Mouse (Mus musculus): ENCODE data around the gene Amotl1. TPM values are rescaled to one million over a fixed set of nuclear protein-coding genes. Genes with fewer than 3 reads are reported as not detected.

The Amotl1 gene
- polyA plus RNA-seq, 1 experiment from 2014 or later, result 14.1 TPM

GRCm38 (mm10) chr9:14560545-14560944, 84.3 kb downstream of the Amotl1 start:
- no peak for ATAC-seq (ENCODE audit: low FRiP score)
- H3K4me2 ChIP-seq, result no peak overlapping the region
- peaks cover 73% of the 10 kb centered on the region for H3K36me3 ChIP-seq (replicated peaks)
- H3K4me1 ChIP-seq, result no peaks in the 10 kb centered on the region
- no peaks in the 10 kb centered on the region for H3K27me3 ChIP-seq
- no peaks in the 10 kb centered on the region for H3K9me3 ChIP-seq
- 50% methylated on average over 4 of the region's 4 CpGs for WGBS
- H3K9ac ChIP-seq, result no peak overlapping the region
- no peak overlapping the region for H3K4me3 ChIP-seq (replicated peaks)
- H3K27ac ChIP-seq, result no peak overlapping the region

DNA sequence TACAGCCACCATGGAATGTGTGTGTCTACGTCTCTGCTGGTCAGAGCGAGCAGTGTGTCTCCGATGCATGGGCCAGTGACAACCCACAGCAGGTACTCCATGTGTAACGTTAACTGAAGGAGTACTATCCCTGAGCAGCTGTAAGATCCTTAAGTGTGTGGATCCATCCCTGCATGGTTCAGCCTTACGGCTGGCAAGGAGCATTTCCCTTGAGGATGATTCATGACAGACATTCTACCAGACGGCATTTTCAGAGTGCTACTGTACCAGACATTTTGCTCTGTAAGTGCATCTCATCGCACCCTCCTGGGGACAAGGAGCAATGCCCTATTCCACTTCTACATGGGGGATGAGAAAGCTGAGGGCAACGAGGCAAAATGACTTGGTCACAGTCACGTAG, 84.9 kb downstream of the Amotl1 start:
- H3K27me3 ChIP-seq, result no peaks in the 10 kb centered on the region
- H3K36me3 ChIP-seq (replicated peaks), result peaks cover 78% of the 10 kb centered on the region

GRCm38 (mm10) chr9:14559430-14559829, 85.4 kb downstream of the Amotl1 start:
- no peaks in the 10 kb centered on the region for H3K9me3 ChIP-seq
- no peak overlapping the region for H3K9ac ChIP-seq
- no peaks in the 10 kb centered on the region for H3K27me3 ChIP-seq
- H3K27ac ChIP-seq, result no peak overlapping the region
- 89% methylated on average over 10 of the region's 10 CpGs for WGBS
- no peak for ATAC-seq (ENCODE audit: low FRiP score)
- no peaks in the 10 kb centered on the region for H3K4me1 ChIP-seq
- H3K4me3 ChIP-seq (replicated peaks), result no peak overlapping the region
- H3K4me2 ChIP-seq, result no peak overlapping the region
- H3K36me3 ChIP-seq (replicated peaks), result peaks cover 83% of the 10 kb centered on the region

More for the DNA sequence above, 84.9 kb downstream of the Amotl1 start:
- Histone ChIP-seq H3K4me3 (replicated peaks) (no peak overlapping the region), H3K27ac (no peak overlapping the region), H3K9ac (no peak overlapping the region), H3K4me2 (no peak overlapping the region), H3K4me1 (no peaks in the 10 kb centered on the region), H3K9me3 (no peaks in the 10 kb centered on the region)
- 90% methylated on average over 9 of the region's 9 CpGs for WGBS
- ATAC-seq (ENCODE audit: low FRiP score), result no peak

DNA sequence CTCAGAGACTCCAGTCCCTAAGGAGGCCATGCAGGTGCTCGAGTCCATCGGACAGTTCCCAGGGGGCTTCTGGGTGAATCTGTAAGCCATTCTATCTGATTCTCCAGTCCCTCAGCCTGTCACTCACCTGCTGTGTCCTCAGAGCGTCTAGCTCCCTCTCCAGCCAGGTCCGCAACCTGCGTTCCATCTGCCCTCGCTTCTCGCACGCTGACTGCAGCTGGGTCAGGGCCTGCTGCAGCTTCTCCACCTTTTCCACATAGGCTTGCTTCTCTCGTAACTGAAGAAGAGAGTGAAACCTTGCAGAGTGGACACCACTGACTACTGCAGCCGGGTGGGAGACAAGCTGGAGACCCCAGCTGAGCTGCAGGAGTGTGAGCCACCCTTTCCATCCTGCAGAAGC, 86.5 kb downstream of the Amotl1 start:
- ATAC-seq (ENCODE audit: low FRiP score), result no peak
- no peak overlapping the region for H3K9ac ChIP-seq
- H3K4me2 ChIP-seq, result no peak overlapping the region
- WGBS, result 92% methylated on average over 10 of the region's 10 CpGs
- no peak overlapping the region for H3K4me3 ChIP-seq (replicated peaks)
- H3K9me3 ChIP-seq, result no peaks in the 10 kb centered on the region
- H3K27ac ChIP-seq, result no peak overlapping the region
- no peaks in the 10 kb centered on the region for H3K27me3 ChIP-seq
- H3K36me3 ChIP-seq (replicated peaks), result peaks cover 84% of the 10 kb centered on the region
- no peaks in the 10 kb centered on the region for H3K4me1 ChIP-seq

- H3K27me3 ChIP-seq, result no peaks in the 10 kb centered on the region
- H3K4me1 ChIP-seq, result no peaks in the 10 kb centered on the region
- no peak overlapping the region for H3K4me3 ChIP-seq (replicated peaks)
- 85% methylated on average over 11 of the region's 11 CpGs for WGBS
- ATAC-seq (ENCODE audit: low FRiP score), result no peak
- no peaks in the 10 kb centered on the region for H3K9me3 ChIP-seq
- H3K4me2 ChIP-seq, result no peak overlapping the region
- no peak overlapping the region for H3K9ac ChIP-seq
- no peak overlapping the region for H3K27ac ChIP-seq
- peaks cover 85% of the 10 kb centered on the region for H3K36me3 ChIP-seq (replicated peaks)
Measured at GRCm38 (mm10) chr9:14548366-14548761, 96.5 kb downstream of the Amotl1 start.

DNA sequence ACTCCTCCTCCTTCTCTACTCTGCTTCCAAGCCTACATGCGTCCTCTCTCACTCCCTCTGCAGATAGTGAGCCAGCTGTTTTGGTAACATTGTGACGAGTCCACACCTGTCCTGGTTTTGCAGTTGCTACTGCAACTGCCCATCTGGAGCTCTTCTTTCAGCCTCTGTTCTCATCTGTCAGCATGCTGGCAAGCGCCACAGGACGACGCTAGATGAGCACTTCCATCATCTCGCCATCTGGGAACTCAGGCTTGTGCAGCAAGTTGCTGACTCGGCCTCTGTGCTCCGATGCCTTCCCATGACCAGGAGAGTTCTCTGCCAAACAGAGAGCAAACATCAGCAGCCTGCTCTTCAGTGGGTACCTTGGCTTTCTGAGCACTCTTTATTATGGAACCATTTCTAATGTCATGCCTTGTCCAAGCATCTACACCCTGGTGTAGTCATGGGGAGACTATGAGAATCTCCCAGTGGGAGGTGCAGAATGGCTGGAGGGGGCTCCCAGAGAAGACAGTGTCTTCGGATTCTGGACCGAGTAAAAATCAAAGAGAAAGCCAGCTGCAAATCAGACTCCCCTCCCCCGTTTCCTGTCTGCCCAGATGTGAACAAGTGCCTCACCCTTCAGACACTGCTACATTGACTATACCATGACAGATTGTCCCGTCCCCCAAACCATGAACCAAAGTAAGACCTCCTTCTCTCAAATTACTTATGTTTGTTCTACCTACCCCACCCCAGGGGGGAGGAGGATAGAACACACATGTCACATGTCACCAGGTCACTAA, 97.1 kb downstream of the Amotl1 start:
- Histone ChIP-seq H3K4me3 (replicated peaks) (no peak overlapping the region), H3K9ac (no peak overlapping the region), H3K36me3 (replicated peaks) (peaks cover 86% of the 10 kb centered on the region), H3K27ac (no peak overlapping the region), H3K4me2 (no peak overlapping the region), H3K27me3 (no peaks in the 10 kb centered on the region), H3K9me3 (no peaks in the 10 kb centered on the region), H3K4me1 (no peaks in the 10 kb centered on the region)
- ATAC-seq (ENCODE audit: low FRiP score), result no peak
- 93% methylated on average over 12 of the region's 12 CpGs for WGBS

DNA sequence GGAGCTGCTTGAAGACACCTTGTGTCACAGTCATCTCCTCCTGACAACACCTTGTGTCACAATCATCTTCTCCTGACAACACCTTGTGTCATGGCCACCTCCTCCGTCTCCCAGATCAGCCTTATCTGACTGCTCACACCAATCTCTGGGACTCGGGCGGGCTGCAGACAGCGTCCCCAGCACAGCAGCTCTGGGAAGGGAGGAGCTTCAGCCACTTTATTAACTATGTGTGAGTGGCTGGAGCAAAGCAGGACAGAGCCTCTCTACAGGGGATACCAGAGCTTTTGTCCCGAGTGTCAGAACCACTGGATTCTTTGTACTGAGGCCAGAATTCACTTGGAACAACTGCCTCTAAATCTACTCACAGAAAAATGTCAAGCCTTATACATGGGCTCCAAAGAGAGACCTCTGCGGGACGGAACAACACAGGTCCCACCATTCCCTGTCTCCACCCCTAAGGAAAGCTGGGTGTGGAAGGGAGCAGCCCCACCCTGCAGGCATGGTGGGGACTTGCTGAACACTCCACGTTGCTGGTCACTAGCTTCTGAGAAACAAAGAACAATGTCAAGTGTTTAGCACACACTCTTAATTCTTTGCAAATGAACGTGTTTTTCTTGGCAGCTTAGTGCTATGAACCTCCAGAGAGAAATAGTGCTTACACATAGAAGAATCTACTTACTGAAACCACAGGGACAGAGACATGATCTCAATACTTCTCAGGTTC, 100.7 kb downstream of the Amotl1 start:
- Histone ChIP-seq H3K36me3 (replicated peaks) (peaks cover 85% of the 10 kb centered on the region), H3K9me3 (no peaks in the 10 kb centered on the region), H3K4me2 (no peak overlapping the region), H3K4me1 (no peaks in the 10 kb centered on the region), H3K27ac (no peak overlapping the region), H3K9ac (no peak overlapping the region), H3K27me3 (no peaks in the 10 kb centered on the region), H3K4me3 (replicated peaks) (no peak overlapping the region)
- WGBS, result 64% methylated on average over 9 of the region's 9 CpGs
- no peak for ATAC-seq (ENCODE audit: low FRiP score)

- H3K9ac ChIP-seq, result no peak overlapping the region
- H3K4me3 ChIP-seq (replicated peaks), result no peak overlapping the region
- peaks cover 6% of the 10 kb centered on the region for H3K4me1 ChIP-seq
- no peak for ATAC-seq (ENCODE audit: low FRiP score)
- WGBS, result 88% methylated on average over 9 of the region's 9 CpGs
- no peak overlapping the region for H3K27ac ChIP-seq
- no peaks in the 10 kb centered on the region for H3K27me3 ChIP-seq
- no peak overlapping the region for H3K4me2 ChIP-seq
- peaks cover 8% of the 10 kb centered on the region; the same call in 1 of the 2 replicates for H3K36me3 ChIP-seq (replicated peaks)
- no peaks in the 10 kb centered on the region for H3K9me3 ChIP-seq
Measured at GRCm38 (mm10) chr9:14534833-14535456, 109.9 kb downstream of the Amotl1 start.

- WGBS, result 92% methylated on average over 2 of the region's 2 CpGs
- H3K9ac ChIP-seq, result no peak overlapping the region
- H3K27me3 ChIP-seq, result no peaks in the 10 kb centered on the region
- no peak overlapping the region for H3K27ac ChIP-seq
- no peak for ATAC-seq (ENCODE audit: low FRiP score)
- H3K4me1 ChIP-seq, result peaks cover 6% of the 10 kb centered on the region
- H3K36me3 ChIP-seq (replicated peaks), result no peaks in the 10 kb centered on the region
- H3K9me3 ChIP-seq, result no peaks in the 10 kb centered on the region
- no peak overlapping the region for H3K4me2 ChIP-seq
- no peak overlapping the region for H3K4me3 ChIP-seq (replicated peaks)
Measured at GRCm38 (mm10) chr9:14533659-14534058, 111.2 kb downstream of the Amotl1 start.

GRCm38 (mm10) chr9:14532283-14532682, 112.6 kb downstream of the Amotl1 start:
- no peak overlapping the region for H3K4me3 ChIP-seq (replicated peaks)
- H3K9me3 ChIP-seq, result no peaks in the 10 kb centered on the region
- no peaks in the 10 kb centered on the region for H3K27me3 ChIP-seq
- H3K9ac ChIP-seq, result no peak overlapping the region
- 0 out of 2 replicates have a peak, but pooled peaks have one; percentile 51 for ATAC-seq (ENCODE audit: low FRiP score)
- no peak overlapping the region for H3K27ac ChIP-seq
- no peak overlapping the region for H3K4me2 ChIP-seq
- H3K36me3 ChIP-seq (replicated peaks), result no peaks in the 10 kb centered on the region
- WGBS, result 56% methylated on average over 3 of the region's 3 CpGs
- peaks cover 6% of the 10 kb centered on the region for H3K4me1 ChIP-seq

DNA sequence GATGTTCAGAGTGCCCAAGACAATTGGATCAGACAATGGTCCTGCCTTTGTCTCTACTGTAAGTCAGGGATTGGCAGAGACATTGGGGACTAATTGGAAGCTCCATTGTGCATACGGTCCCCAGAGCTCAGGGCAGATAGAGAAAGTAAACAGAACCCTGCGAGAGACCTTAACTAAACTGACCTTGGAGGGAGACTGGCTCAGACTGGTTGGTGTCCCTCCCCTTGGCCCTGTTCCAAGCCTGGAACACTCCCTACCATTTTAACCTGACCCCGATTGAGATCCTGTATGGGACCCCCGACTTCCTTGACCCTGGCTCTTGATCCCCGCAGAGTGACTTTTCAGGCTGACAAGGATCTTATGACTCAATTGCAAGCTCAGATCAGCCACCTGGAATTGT, 114.9 kb downstream of the Amotl1 start:
- Histone ChIP-seq H3K9ac (no peak overlapping the region), H3K36me3 (replicated peaks) (no peaks in the 10 kb centered on the region), H3K27ac (no peak overlapping the region), H3K4me2 (no peak overlapping the region), H3K9me3 (no peaks in the 10 kb centered on the region), H3K4me1 (peaks cover 6% of the 10 kb centered on the region), H3K4me3 (replicated peaks) (no peak overlapping the region), H3K27me3 (no peaks in the 10 kb centered on the region)
- WGBS, result 80% methylated on average over 5 of the region's 5 CpGs
- ATAC-seq (ENCODE audit: low FRiP score), result no peak

GRCm38 (mm10) chr9:14523408-14524043, 121.3 kb downstream of the Amotl1 start:
- Histone ChIP-seq H3K4me3 (replicated peaks) (no peak overlapping the region), H3K4me1 (no peaks in the 10 kb centered on the region), H3K27ac (no peak overlapping the region), H3K4me2 (no peak overlapping the region), H3K9me3 (no peaks in the 10 kb centered on the region), H3K9ac (no peak overlapping the region), H3K27me3 (no peaks in the 10 kb centered on the region), H3K36me3 (replicated peaks) (no peaks in the 10 kb centered on the region)
- peak; percentile 61; the same call in 1 of the 2 replicates for ATAC-seq (ENCODE audit: low FRiP score)
- 11% methylated on average over 4 of the region's 4 CpGs for WGBS
